Mouse (Mus musculus): ENCODE results near the gene Cdk19.
"Not testable (repeated sequence)": the region's sequence is repeated elsewhere in the genome, so short reads cannot be mapped to it uniquely, and the experiment has no call there.

The Cdk19 gene

DNA sequence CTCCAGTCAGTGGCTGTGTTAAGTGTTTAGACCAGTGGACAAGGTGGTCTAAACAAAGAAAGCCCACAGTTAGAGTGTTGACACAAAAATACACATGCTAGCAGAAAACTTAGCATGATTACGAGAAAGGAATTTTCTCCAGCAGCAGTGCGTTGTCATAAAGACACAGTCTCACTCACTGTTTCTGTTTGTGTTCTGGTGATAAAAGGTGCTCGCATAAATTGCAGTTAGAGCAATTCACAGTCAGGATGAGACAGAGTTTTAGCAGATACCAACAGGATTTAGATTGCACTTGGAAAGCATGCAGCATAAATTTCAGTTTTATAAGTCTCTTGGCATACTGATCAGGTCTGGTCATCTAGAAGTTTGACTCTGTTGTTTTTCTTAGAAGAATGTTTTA is 59.5 kb downstream of the Cdk19 start:
- no peak for DNase-seq

DNA sequence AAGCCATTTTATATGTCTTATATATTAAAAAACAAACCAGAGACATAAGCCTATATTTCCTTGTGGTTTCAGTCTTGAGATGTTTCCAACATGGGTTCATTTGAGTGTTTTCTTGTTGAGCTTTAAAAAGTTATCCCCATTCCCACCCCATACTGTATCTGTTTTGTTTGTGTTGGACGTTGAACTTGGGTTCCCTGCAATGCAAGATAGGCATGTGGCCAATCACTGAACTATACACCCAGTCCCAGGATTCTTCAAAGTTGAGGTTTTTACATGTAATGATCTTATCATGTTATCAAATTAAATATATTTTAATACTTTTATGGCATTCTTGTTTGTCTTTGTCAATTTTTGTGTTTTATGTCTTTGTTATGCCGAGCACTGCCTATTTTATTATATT is 60.0 kb downstream of the Cdk19 start:
- DNase-seq, result no peak

DNA sequence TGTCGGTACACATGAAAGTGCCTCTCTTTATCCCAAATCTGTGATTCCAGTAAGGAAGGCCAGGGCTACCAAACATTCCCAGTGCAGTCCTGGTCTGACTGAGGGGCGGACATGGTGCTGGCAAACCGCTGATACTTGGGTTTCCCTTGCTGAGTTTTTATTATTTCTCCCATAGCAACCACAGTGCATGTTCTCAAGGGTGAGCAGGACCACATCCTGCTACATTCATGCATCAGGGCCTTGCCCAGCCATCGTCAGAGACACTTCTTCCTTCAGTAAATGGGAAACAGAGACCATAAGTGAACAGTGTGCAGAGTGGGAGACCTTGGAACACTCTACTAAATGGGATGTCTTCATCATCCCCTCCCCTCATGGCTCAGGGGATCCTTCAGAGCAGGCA is 60.9 kb downstream of the Cdk19 start:
- no peak for DNase-seq

DNA sequence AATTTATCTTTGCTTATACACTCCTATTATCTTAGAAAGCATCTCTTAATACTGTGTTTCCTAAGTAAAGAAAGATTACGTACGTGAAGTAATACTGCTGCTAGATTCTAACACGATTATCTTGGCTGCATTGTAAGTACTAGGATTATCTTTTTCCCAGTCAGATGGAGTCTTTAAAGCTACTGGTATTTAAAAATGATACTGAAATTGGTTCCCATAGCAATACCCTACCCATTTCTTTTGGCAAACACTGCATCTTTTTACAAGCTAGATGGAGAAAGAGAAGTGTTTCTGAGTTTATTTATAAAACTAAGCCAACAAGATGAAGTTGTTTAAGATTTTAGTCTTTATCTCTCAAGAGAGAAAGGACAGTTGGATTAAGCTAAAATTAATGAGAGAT is 67.3 kb downstream of the Cdk19 start:
- DNase-seq, result no peak

DNA sequence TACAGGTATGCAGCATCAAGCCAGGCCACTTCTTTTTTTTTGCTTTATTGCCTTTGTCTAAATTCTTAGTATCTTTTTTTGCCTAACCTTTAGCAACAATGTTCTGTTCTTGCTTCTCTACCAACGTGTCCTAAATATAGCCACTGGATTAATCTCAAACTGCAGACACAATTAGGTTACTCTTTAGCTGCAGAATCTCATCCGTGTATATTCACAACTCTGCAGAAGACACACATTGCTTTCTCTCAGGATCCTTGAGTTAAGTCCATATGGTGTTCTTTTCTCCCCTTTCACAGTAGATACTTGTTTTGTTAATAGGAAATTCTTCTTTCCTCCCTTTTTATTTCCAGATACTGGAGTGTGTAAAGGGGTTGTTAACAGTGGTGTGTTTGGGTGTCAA is 70.0 kb downstream of the Cdk19 start:
- DNase-seq, result no peak

DNA sequence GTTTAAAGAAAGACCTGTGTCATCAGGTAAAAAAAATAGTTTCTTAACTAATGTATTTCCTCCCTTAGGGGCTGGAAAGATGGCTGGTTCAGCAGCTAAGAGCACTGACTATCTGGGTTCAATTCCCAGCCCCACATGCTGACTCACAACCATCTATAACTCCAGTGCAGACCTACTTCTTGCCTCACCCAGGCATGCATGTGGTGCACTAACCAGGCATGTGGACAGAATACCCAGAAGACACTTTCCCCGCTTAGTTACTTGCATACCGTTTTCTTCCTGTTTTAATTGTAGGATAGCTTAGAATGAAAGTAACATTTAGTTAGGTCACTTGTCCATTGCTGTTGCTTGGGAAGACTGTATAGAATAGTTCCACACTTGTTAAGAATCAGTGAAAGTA is 72.0 kb downstream of the Cdk19 start:
- DNase-seq, result no peak

DNA sequence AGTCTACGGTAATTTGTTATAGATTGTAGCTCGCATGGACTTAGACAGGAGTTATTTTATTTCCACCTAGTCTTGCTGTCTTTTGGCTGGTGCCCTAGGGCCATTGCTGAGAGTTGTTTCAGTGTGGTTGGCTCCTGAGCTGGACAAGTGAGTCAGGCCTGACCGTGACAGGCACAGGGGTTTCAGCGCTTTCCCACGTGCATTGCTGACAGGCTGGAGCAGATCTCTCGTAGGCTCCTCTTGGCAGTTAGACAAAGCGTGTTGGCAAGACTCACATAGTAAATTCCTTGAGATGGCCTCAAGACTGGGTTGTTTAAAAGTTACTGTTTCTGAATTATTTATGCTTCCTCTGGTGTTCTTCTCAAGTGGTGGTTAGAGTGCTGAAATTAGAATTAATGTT is 77.6 kb downstream of the Cdk19 start:
- DNase-seq, result peak; percentile 62

DNA sequence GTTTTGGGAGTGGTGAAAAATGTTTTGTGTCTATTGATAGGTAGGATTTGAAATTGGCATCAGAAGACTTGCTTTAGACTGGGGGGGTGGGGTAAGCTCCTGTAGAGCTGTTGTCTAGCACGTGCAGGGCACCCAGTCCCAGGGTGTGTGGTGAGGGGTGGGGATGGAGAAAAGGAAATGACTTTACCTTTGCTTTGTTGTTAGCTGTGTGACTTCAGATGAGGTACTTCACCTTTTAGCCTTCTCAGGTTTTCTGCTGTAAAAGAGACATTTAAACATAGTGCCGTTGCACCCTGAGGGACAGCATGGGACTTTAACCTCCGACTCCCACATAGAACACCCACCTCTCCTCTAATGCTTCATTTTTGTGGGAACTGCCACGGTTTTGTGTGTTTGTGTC is 80.5 kb downstream of the Cdk19 start:
- no peak for DNase-seq

DNA sequence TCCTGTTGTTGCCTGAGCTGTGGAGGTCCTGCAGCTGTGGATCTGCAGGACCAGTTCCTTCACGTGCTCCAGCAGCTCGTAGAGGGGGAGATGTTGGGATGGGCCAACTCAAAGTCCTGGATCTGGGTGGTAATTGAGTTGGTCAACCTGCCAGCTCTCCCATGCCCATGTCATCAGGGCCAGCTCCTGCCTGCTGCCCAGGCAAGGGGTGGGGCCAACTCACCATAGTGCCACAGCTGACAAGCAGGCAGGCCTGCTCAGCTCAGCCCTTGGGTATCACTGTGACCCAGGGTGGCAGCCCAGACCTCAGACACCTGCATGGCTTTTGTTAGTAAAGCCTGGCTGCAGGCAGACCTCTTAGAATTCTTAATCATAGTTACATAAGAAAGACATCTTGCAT is 81.3 kb downstream of the Cdk19 start:
- DNase-seq, result no peak

DNA sequence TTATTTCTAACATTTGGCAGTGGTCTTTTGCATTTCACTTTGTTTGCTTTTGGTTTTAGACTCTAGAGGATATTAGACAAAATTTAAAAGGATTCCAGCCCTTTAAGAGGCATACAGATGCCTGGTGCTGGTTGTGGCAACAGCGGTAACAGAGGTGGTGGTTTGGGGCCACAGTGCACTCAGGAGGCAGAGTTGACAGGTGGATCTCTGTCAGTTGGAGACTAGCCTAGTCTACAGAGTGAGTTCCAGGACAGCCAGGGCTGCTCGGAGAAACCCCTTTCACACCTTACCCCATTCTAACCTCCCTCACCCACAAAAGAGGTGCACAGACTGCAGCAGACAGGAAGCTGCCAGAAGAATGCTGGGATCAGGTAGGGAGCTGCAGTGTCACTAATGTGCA is 82.4 kb downstream of the Cdk19 start:
- no peak for DNase-seq

DNA sequence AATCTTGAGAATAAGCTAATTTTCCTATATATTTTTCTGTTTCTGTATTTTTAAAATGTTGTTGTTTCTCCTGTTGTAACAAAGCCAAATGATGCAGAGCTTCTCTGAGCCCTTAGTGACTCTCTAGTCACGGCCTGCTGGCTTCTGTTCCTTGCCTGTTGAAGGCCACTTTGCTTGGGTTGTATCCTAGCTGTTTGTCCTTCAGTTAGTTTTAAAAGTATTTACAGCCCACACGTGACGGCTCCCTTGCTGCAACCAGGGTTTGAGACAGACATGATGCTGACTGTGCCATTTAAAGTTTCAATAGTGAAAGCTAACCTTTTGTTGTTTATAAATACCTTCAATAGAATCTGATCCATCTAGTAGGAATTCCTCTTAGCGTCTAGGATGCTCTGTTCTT is 83.3 kb downstream of the Cdk19 start:
- DNase-seq, result no peak

DNA sequence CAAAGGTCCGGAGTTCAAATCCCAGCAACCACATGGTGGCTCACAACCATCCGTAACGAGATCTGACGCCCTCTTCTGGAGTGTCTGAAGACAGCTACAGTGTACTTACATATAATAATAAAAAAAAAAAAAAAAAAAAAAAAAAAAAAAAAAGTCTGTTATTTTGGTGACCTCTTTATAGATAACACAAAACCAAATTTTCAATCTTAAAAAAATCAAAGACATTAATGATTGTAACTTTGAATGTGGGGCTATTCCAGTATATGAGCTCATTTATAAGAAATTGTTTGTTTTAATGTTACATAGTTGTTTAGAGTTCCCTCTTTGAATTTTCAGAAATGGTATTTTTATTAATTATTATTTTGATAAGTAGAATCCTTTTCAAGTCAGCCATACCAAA is 85.1 kb downstream of the Cdk19 start:
- not testable (repeated sequence) for DNase-seq

DNA sequence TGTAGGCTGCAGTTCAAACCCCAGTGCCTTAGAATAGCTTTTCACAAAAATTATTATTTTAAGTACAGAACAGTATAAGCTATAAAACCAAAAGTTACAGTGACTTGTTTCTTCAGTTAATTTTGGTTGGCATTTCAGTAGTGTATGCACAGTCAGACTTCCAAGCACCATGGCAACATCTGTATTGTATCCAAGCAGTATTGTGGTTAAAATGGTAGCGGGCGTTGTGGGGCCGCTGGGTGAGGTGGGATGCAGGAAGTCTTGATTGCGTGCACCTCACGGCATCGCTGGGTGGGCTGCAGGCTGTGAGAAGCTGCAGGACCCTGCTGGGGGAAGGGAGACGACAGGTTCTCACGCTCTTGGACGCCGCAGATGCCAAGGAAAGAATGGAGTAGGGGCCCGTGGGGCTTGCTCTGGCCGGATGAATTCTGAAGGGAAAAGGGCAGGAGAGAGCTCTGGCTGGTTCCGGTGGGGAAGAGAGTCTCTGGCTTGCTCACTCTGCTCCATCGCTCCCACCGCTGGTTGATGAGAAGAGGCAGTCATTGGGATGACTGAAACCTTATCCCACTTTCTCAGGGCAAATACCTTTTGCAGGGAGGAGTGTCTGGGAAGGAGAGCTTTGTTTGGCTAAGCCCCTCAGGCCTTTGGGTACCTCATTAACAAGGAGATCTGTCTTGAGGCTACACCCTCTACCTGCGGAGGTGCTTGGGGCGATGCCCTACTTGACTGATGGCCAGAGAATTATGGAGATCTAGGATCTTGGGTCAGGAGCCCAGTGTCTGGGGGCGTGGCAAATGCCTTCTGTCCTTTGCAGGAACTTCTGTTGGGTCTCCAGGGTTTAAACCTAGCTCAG is 86.1 kb downstream of the Cdk19 start:
- DNase-seq, result no peak

DNA sequence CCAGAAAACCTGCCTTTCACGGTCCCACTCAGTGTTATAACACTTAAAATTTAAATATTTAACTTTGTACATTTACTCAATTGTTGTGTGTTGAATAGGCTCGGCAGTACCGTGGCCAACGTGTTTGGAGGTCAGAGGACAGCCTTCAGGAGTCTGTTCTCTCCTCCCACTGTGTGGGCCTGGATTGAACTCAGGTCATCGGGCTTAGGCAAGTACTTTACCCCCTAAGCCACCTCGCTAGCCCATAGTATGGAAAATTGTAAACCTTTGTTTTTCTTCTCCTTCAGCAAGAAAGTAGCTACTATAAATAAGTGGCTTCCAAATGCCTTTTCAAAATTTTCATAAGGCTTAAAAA is 86.7 kb downstream of the Cdk19 start:
- no peak for DNase-seq

DNA sequence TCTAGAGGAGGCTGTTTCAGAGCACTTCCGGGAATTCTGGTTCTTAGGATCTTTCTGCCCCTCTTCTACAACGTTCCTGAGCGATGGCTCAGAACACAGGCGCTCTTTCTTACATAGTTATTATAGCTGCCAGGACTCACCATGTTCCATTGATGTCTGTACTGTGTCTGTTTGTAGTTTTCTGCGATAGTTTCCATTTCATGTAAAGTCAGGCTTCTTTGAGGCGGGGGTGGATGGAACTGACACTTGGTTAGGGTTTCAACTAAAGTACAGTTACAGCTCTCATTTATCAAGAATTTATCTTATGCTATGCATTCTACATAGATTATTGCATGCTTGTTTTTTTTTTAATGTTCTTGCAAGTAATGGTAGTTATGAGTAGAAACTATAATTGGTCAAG is 89.3 kb downstream of the Cdk19 start:
- DNase-seq, result no peak

DNA sequence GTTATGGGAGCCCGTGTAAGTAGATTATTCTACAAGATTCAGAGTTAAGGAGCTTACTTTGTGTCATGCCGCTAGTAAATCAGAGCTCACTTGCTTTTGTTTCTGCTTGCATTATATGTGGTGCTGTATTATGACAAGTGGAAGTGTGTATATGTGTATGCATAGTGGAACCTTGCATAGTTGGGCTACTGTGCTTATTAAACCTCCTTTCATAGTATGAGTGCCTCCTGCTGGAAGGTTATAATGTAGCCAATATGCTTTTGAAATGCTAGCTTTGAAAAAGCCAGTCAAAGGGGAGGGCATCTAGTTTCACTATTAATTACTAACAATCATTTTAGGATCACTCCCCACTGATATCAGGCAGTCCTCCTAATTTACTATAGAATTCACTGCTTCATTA is 89.7 kb downstream of the Cdk19 start:
- no peak for DNase-seq

DNA sequence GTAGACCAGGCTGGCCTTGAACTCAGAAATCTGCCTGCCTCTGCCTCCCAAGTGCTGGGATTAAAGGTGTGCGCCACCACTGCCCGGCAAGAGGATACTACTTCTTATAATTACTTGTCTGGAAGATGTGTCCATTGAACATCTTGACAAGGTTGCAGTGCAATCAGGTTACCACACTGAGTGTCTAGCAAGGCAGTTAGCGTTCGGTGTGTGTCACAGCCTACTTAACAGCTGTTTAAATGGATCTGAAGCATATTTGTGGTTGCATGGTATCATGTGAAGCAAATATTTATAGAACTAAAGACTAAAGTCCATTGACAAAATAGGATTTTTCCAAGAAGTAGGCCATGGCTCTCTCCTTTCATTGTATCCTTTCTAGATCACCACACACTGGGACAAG is 90.8 kb downstream of the Cdk19 start:
- DNase-seq, result no peak

DNA sequence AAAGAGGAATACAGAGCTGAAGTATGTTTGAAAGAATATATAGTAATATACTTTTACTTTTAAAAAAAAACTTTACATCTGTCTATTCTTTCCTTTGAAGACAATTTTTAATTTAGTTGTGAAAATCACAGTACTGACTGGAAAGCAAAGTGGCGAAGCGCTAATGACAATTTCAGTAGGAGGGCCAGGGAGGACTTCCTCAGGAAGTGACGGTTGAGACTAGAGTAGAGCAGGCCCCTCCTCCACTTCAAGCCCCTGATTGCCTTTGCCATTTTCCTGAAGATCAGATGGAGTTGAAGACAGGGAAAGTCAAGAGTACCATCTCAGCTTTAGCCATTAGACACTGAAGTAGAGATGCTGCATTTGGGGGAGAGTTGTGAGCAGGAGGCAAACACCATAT is 92.6 kb downstream of the Cdk19 start:
- DNase-seq, result no peak

DNA sequence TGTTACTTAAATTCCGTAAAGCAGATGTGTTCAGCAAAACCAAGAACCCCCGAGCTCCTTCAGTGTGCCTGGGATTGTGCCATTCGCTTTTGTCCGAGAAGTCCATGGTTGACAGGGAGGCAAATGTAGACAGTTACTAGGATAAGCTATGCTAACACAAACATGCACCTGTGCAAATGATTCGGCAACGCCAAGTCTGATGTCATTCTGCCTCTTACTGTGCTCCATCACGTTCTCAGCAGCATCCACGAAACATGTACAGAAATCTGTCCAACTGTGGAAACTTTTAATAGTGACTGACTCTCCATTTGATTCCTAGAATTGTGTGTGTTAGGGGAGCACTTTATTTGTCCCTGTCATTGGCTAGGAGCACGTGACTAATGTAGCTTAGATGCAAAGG is 93.0 kb downstream of the Cdk19 start:
- no peak for DNase-seq

DNA sequence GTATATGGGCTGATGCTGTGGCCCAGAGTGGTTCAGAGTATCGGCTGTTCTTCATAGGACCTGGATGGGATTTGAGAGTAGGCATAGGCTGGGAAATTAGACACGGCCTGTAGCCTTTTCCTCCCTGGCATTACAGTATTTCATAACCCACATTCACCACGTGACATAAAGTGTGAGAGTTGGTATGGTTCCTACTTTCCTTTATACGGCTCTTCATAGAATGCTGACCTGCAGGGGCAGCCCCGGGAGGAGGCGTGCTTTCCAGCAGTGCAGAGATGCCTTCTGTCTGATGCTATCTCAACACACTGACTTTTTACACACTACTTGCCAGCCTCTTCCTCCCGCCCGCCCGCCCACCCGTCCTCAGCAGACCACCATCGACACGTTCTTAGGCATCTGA is 96.0 kb downstream of the Cdk19 start:
- DNase-seq, result no peak

DNA sequence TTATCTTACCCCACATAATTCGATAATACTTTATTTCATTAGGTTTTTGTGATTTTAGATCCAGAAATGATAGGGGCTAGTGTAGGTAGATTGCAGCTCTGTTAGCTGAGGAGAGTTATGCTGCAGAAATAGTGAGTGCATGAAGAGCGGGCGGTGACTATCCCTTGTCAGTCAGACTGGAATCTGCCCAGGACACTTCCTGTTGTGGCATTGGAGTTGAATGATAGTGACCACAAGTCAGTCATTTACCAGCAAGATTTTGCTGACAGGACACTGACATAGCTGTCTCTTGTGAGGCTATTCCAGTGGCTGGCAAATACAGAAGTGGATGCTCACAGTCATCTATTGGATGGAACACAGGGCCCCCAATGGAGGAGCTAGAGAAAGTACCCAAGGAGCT is 97.8 kb downstream of the Cdk19 start:
- no peak for DNase-seq

DNA sequence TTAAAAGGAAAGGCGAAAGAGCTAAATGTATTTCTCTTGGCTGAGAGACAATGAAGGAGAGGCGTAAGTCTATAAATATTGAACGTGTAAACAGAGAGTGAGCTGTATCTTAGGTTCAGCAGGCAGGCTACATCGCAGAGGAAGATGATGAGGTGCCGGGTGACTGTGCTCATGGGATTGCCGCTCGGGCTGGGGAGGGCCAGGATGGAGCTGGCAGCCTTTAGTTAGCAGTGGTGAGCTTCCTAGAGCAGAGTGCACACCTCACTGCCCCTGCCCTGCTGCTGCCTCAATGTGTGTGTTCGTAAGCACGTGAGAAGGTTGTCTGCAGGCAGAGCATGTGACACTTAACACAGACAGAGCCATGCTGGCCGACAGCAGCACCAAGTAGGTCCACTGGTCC is 101.4 kb downstream of the Cdk19 start:
- no peak for DNase-seq

DNA sequence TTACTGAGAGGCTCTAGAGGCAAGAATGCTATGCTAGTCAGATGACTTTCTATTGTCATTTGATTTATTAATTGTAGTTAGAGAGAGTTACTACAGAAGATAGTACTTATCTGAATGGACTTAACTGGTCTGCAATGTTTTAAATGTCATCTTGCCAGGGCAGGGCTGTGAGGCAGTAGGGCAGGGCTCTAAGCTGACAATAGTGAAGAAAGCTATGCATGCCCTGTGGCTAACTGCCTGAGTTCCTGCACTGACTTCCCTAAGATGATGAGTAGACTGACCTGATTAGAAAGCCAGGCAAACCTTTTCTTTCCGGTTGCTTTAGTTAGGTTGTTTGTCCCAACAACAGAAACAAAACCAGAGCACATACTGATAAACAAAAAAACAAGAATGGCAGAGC is 102.7 kb downstream of the Cdk19 start:
- no peak for DNase-seq

DNA sequence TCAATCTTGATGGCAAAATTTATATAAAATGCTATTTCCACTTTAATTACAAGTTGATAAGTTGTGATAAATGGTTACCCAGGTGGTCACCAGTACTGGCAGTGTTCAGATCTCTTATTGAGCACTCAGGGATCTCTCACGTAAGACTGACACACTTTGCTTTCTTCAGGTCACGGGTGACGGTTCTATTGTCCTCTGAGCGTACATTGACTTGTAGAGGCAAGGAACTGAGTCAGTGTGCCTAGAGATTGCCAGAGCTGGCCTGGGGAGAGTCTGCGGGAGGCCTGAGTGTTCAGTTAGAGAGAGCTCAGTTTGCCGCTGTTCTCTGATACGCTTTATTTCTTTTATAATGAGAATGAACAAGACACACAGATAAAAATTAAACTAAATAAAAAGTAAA is 104.0 kb downstream of the Cdk19 start:
- no peak for DNase-seq

DNA sequence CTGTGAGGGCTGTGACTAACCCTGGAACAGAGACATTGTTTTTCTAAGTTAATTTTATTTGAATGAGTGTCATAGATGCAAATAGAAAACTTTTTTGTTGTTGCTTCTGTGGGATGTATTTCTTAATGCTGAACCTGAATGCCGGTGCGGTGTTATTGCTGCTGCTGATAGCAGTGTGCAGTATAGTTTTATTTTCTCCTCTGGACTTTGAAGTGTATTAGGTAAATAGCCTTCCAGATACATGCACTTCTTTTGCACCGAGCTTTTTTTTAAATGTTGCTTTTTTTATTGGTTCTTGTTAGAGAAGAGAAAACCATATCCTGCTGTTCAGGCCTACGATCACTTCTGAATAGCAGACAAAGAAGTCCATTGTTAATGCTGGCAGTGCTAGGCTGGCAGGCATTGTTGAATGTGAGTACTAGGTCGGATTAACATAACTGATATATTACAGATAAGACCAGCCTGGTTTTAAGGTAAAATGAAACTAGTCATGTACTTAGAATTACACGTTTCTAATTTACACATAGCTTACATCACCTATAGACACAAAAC is 104.5 kb downstream of the Cdk19 start:
- DNase-seq, result no peak
